Mouse (Mus musculus): ENCODE data around the gene Iqcf1.

GRCm38 (mm10) chr9:106481075-106481474, 18.7 kb upstream of the Iqcf1 start:
- TF ChIP-seq POLR2A (IDR thresholded peaks at IDR 0.05; ENCODE audit: insufficient read depth, low read depth, low read length) = no peak
- TF ChIP-seq EP300 (IDR thresholded peaks at IDR 0.05; ENCODE audit: insufficient read depth, low read depth, low read length) = no peak
